Mouse (Mus musculus) T-cell, adult 66 days (primary cell): ENCODE data around the gene Rsc1a1. TPM values are rescaled to one million over a fixed set of nuclear protein-coding genes. Genes with fewer than 3 reads are reported as not detected.

Experiments
- total RNA-seq, 2 experiments: library from RNA; stranded (reverse); gene quantifications; 3 replicates in 1 of 2; 4 replicates in 1 of 2; pipeline ENCODE4 v1.2.4; 2023

The Rsc1a1 gene
- 1 to 10 TPM in 1 of 2 experiments, under 1 TPM in 1; 0.95 to 4.5 TPM for total RNA-seq

DNA sequence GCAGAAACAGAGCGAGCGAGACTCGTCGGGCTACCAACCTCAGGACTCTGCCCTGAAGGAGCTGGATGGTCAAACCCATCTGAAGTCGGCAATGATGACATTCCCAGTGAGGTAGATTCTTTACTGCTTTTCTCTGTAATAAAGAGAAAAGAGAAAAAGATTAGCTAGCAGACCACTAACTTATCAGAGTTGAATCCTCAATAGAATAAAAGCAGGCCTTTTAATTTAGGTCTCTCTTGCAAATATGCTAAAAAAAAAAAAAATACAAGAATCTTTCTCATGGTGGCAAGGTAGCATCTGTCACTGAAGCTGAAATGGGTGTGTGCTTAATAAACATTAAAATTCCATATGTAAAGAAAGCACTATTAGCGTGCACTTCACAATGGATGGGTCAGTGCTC, at the start of gene Rsc1a1:
Gene Rsc1a1, minus strand, starts transcription at position 101 of the 400 bp plus-strand sequence.

GRCm38 (mm10) chr4:141722731-141723672, 37.6 kb upstream of the Rsc1a1 start, which contains the start of gene Ddi2:
Ddi2 (minus strand) TSS chr4:141723419.

DNA sequence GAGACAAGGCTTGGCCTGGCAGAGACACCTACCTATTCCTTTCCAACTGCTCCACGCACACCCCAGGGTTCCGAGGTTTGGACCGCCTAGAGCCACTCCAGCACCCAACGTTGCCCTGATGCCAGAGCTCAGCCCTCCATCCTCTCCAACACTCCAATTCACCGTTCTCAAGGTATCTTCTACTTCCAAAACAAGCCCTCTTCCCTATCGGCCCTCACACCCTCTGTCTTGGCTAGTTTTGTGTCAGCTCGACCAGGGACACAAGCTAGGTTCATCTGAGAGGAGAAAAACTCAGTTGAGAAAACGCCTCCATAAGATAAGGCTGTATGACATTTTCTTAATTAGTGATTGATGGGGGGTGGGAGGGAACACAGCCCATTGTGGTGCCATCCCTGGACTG, 20.6 kb downstream of the Rsc1a1 start, which contains the start of gene Plekhm2:
Gene Plekhm2, minus strand, starts transcription at position 101 of the 400 bp plus-strand sequence.

Other genes with a start within 250 kb of the Rsc1a1 start
- gene Srarp, start 249.5 kb downstream of the Rsc1a1 start, total RNA-seq: not detected
- 10 to 100 TPM; 32.7 to 38.5 TPM for gene Zbtb17, start 240.9 kb downstream of the Rsc1a1 start, total RNA-seq
- gene Spen, start 147.0 kb downstream of the Rsc1a1 start, total RNA-seq: 10 to 100 TPM; 65.3 to 77.7 TPM
- not detected for gene Fblim1, start 79.5 kb downstream of the Rsc1a1 start, total RNA-seq
- under 1 TPM; 0.24 to 0.44 TPM for gene Tmem82, start 67.0 kb downstream of the Rsc1a1 start, total RNA-seq
- gene Slc25a34, start 61.8 kb downstream of the Rsc1a1 start, total RNA-seq: not detected
- gene Plekhm2, start 20.7 kb downstream of the Rsc1a1 start, total RNA-seq: 10 to 100 TPM; 29.4 to 42.0 TPM
- gene Ddi2, start 37.8 kb upstream of the Rsc1a1 start, total RNA-seq: 10 to 100 TPM; 40.4 to 41.3 TPM
- gene Agmat, start 61.1 kb upstream of the Rsc1a1 start, total RNA-seq: not detected
- gene Dnajc16, start 105.3 kb upstream of the Rsc1a1 start, total RNA-seq: 10 to 100 TPM; 12.2 to 12.7 TPM
- 10 to 100 TPM; 12.4 to 12.9 TPM for gene Casp9, start 108.0 kb upstream of the Rsc1a1 start, total RNA-seq
- gene Cela2a, start 140.6 kb upstream of the Rsc1a1 start, total RNA-seq: not detected
- not detected for gene Ctrc, start 160.8 kb upstream of the Rsc1a1 start, total RNA-seq
- gene Efhd2, start 189.3 kb upstream of the Rsc1a1 start, total RNA-seq: 10 to 100 TPM; 47.7 to 59.3 TPM